Comparison of ENCODE assay signal across 8 mouse cellular contexts in the genomic region with DNA sequence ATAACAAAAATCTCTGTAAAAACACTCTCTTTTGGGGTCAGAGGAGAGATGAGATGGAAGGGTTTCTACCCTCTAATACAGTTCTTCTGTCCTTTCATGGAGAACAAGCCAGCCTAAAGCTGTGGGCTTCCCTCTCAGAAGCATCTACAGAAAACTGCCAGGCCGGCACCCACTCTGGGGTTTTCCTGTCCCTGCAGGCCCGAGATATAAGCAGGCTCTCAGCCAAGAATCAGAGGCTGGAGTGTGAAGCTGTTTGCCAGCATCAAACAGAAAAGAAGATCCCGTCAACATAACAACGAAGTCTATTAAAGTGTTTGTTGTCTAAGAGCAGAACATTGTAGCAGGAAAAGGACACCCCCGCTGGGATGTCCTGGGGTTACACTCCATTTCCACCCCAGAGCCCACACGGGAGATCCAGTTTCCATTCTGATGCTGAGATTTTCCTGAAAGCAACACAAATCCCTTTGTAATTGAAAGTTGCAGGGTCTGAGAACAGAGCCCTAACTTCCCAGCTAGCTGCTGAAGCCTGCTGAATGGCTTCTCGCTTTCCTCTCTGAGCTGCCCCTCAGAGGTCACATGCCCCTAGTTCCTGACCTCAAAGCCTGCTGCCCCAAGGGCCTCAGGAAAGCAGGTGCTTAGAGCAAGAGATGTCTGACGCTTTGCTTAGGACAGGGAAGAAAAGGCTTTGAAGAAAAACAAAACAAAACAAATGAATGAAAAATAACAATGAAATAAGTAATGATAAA. TPM values are rescaled to one million over a fixed set of nuclear protein-coding genes. Genes with fewer than 3 reads are reported as not detected.
DNase-seq lines count a peak whose midpoint lies in the region; ATAC-seq and TF ChIP-seq lines count a peak whose summit lies in the region.

No protein-coding gene starts in this region.

- H3K27me3 ChIP-seq in kidney, postnatal 0 days (ENCODE audit: insufficient read depth, low read length) = no peaks in the 10 kb centered on the region
- peaks cover 5% of the 10 kb centered on the region for H3K27me3 ChIP-seq in heart, embryonic 15.5 days
- H3K27me3 ChIP-seq in midbrain, embryonic 15.5 days (replicated peaks) = peaks cover 5% of the 10 kb centered on the region
- peaks cover 5% of the 10 kb centered on the region for H3K27me3 ChIP-seq in liver, embryonic 11.5 days (replicated peaks; ENCODE audit: control insufficient read depth, insufficient read depth, low read length)

- peak; percentile 37 for DNase-seq in kidney, postnatal 0 days (ENCODE audit: low spot score)
- DNase-seq in kidney, postnatal 25 days = no peak
- peak; percentile 83 for DNase-seq in embryo, embryonic 10 days (ENCODE audit: low spot score)
- DNase-seq in spleen, adult 12 weeks (ENCODE audit: low spot score) = no peak
- no peak for DNase-seq in liver, embryonic 11.5 days (ENCODE audit: low spot score)
- no peak for DNase-seq in layer of hippocampus, adult 8-10 months (ENCODE audit: low spot score in 2 of 2)

- ATAC-seq in kidney, postnatal 0 days (replicated peaks; ENCODE audit: low FRiP score, low read depth) = no peak
- no peak for ATAC-seq in heart, embryonic 15.5 days (replicated peaks; ENCODE audit: insufficient number of reproducible peaks, insufficient read depth, low FRiP score, low read depth)
- ATAC-seq in midbrain, embryonic 15.5 days (replicated peaks) = no peak; the same call in 1 of the 2 replicates
- no peak for ATAC-seq in liver, embryonic 11.5 days (replicated peaks; ENCODE audit: low FRiP score)

- H3K4me3 ChIP-seq in kidney, postnatal 0 days (replicated peaks; ENCODE audit: low read depth, low read length) = no peak overlapping the region
- no peak overlapping the region; the same call in 1 of the 2 replicates for H3K4me3 ChIP-seq in heart, embryonic 15.5 days
- H3K4me3 ChIP-seq in midbrain, embryonic 15.5 days = no peak overlapping the region
- H3K4me3 ChIP-seq in liver, embryonic 11.5 days (ENCODE audit: low read depth, low read length) = no peak overlapping the region

- H3K36me3 ChIP-seq in kidney, postnatal 0 days (ENCODE audit: insufficient read depth, low read length) = peaks cover 18% of the 10 kb centered on the region; the same call in 1 of the 2 replicates
- H3K36me3 ChIP-seq in heart, embryonic 15.5 days = peaks cover 9% of the 10 kb centered on the region; the same call in 1 of the 2 replicates
- H3K36me3 ChIP-seq in midbrain, embryonic 15.5 days (replicated peaks) = no peaks in the 10 kb centered on the region
- peaks cover 6% of the 10 kb centered on the region; the same call in 1 of the 2 replicates for H3K36me3 ChIP-seq in liver, embryonic 11.5 days (ENCODE audit: control insufficient read depth, insufficient read depth, low read length)

- WGBS in kidney, postnatal 0 days = 7% methylated on average over 8 of the region's 8 CpGs
- 11% methylated on average over 8 of the region's 8 CpGs for WGBS in heart, embryonic 15.5 days
- 2% methylated on average over 8 of the region's 8 CpGs for WGBS in midbrain, embryonic 15.5 days
- 24% methylated on average over 8 of the region's 8 CpGs for WGBS in liver, embryonic 11.5 days

- no peak for TF ChIP-seq CTCF in kidney, postnatal 0 days (IDR thresholded peaks at IDR 0.05; ENCODE audit: low read depth)

- peak overlapping the region; percentile 36; the same call in 1 of the 2 replicates for H3K4me2 ChIP-seq in kidney, postnatal 0 days (ENCODE audit: low read length)
- H3K4me2 ChIP-seq in heart, embryonic 15.5 days = peak overlapping the region; percentile 20
- H3K4me2 ChIP-seq in midbrain, embryonic 15.5 days = no peak overlapping the region
- no peak overlapping the region for H3K4me2 ChIP-seq in liver, embryonic 11.5 days

- 0 out of 2 replicates have a peak overlapping the region, but pooled peaks have one; percentile 25 for H3K9ac ChIP-seq in kidney, postnatal 0 days (ENCODE audit: low read depth, low read length)
- no peak overlapping the region for H3K9ac ChIP-seq in heart, embryonic 15.5 days
- H3K9ac ChIP-seq in midbrain, embryonic 15.5 days = no peak overlapping the region
- no peak overlapping the region for H3K9ac ChIP-seq in liver, embryonic 11.5 days (ENCODE audit: low read depth, low read length)

- H3K4me1 ChIP-seq in kidney, postnatal 0 days (replicated peaks; ENCODE audit: insufficient read depth, low read length) = no peaks in the 10 kb centered on the region
- H3K4me1 ChIP-seq in heart, embryonic 15.5 days (replicated peaks) = peaks cover 12% of the 10 kb centered on the region
- H3K4me1 ChIP-seq in midbrain, embryonic 15.5 days = peaks cover 7% of the 10 kb centered on the region; the same call in 1 of the 2 replicates
- H3K4me1 ChIP-seq in liver, embryonic 11.5 days (replicated peaks; ENCODE audit: control insufficient read depth, insufficient read depth, low read length) = no peaks in the 10 kb centered on the region

- H3K9me3 ChIP-seq in kidney, postnatal 0 days (replicated peaks; ENCODE audit: low read length) = peaks cover 10% of the 10 kb centered on the region; the same call in 1 of the 2 replicates
- H3K9me3 ChIP-seq in heart, embryonic 15.5 days (replicated peaks) = peaks cover 10% of the 10 kb centered on the region
- no peaks in the 10 kb centered on the region for H3K9me3 ChIP-seq in midbrain, embryonic 15.5 days
- peaks cover 9% of the 10 kb centered on the region; the same call in 1 of the 2 replicates for H3K9me3 ChIP-seq in liver, embryonic 11.5 days (ENCODE audit: control insufficient read depth, low read length)

- H3K27ac ChIP-seq in kidney, postnatal 0 days = peak overlapping the region; percentile 64
- H3K27ac ChIP-seq in heart, embryonic 15.5 days = peak overlapping the region; percentile 55
- H3K27ac ChIP-seq in midbrain, embryonic 15.5 days = peak overlapping the region; percentile 17; the same call in 1 of the 2 replicates
- no peak overlapping the region for H3K27ac ChIP-seq in liver, embryonic 11.5 days (ENCODE audit: low read depth, low read length)

RNA-seq across cellular contexts. Expression of gene Frem2, which starts 7.0 kb away (rescaled TPM):
- 9.0 and 10.8 TPM in 2 replicates for polyA plus RNA-seq in kidney, postnatal 0 days (2015; fragmentation: Nextera tagmentation; extraction: Ambion mirVana)
- polyA plus RNA-seq in heart, embryonic 15.5 days (2015; fragmentation: Nextera tagmentation; extraction: Ambion mirVana) = 2.2 and 3.7 TPM in 2 replicates
- polyA plus RNA-seq in midbrain, embryonic 15.5 days (2015; fragmentation: Nextera tagmentation; extraction: Ambion mirVana) = 1.0 and 1.1 TPM in 2 replicates
- 2.7 and 3.6 TPM in 2 replicates for polyA plus RNA-seq in liver, embryonic 11.5 days (2014; fragmentation: Nextera tagmentation; extraction: Ambion mirVana)
- total RNA-seq in layer of hippocampus, adult 8-10 months (2022) = 1 to 10 TPM; 2.4 to 2.9 (median 2.8) TPM

Comparison
In these comparisons a context has a peak if more than half of its experiments do, and no peak if none do; other contexts are left out.
1. DNase-seq: peak in kidney, postnatal 0 days (single experiment) and embryo, embryonic 10 days (single experiment); none in kidney, postnatal 25 days (0 of 2), spleen, adult 12 weeks (single experiment), liver, embryonic 11.5 days (single experiment) and layer of hippocampus, adult 8-10 months (0 of 2).
2. H3K4me2 ChIP-seq: peak in kidney, postnatal 0 days (single experiment) and heart, embryonic 15.5 days (single experiment); none in midbrain, embryonic 15.5 days (single experiment) and liver, embryonic 11.5 days (single experiment).